Mouse (Mus musculus) stomach, embryonic 14.5 days (tissue): ENCODE data around the gene Flywch2. TPM values are rescaled to one million over a fixed set of nuclear protein-coding genes. Genes with fewer than 3 reads are reported as not detected.

Experiments used
- microRNA-seq: library from miRNA; unstranded; fragments of <30 nt; microRNA quantifications from one replicate; pipeline ENCODE4, GENCODE M21; 2016
- polyA plus RNA-seq: library from polyadenylated mRNA; unstranded; fragments of >200 nt; fragmentation: Nextera tagmentation; extraction: Ambion mirVana; gene quantifications from 2 replicates; pipeline ENCODE4 v1.2.1, GENCODE M21; 2014

The Flywch2 gene
- polyA plus RNA-seq, 1 experiment from 2014 or later, result 31.0 TPM

Small RNA genes within 50 kb of the gene (microRNA-seq; reads per million reads assigned to microRNA genes)
- gene Mir5125, result 0.78 reads per million

Other genes starting within 250 kb of the Flywch2 start
- 18.1 and 18.9 TPM in 2 replicates for gene Zfp213, start 221.8 kb downstream of the Flywch2 start, polyA plus RNA-seq
- gene Zfp13, start 186.6 kb downstream of the Flywch2 start, polyA plus RNA-seq, result 13.6 and 15.7 TPM in 2 replicates
- 0.10 TPM in 1 of 2 replicates, not detected in the other for gene Zscan10, start 185.2 kb downstream of the Flywch2 start, polyA plus RNA-seq
- 0.74 and 0.77 TPM in 2 replicates for gene Mmp25, start 140.8 kb downstream of the Flywch2 start, polyA plus RNA-seq
- gene Bicdl2, start 125.6 kb downstream of the Flywch2 start, polyA plus RNA-seq, result 2.4 and 3.1 TPM in 2 replicates
- gene Hcfc1r1, start 112.5 kb downstream of the Flywch2 start, polyA plus RNA-seq, result 110 TPM in 2 replicates
- gene Thoc6, start 112.2 kb downstream of the Flywch2 start, polyA plus RNA-seq, result 36.5 and 40.0 TPM in 2 replicates
- gene Tnfrsf12a, start 108.6 kb downstream of the Flywch2 start, polyA plus RNA-seq, result 18.0 and 20.7 TPM in 2 replicates
- 149 and 158 TPM in 2 replicates for gene Cldn6, start 106.8 kb downstream of the Flywch2 start, polyA plus RNA-seq
- 2.9 and 3.0 TPM in 2 replicates for gene Cldn9, start 102.1 kb downstream of the Flywch2 start, polyA plus RNA-seq
- 0.20 TPM in 1 of 2 replicates, not detected in the other for gene 1520401A03Rik, start 63.3 kb downstream of the Flywch2 start, polyA plus RNA-seq
- gene Pkmyt1, start 59.7 kb downstream of the Flywch2 start, polyA plus RNA-seq, result 54.8 and 55.9 TPM in 2 replicates
- gene Paqr4, start 45.2 kb downstream of the Flywch2 start, polyA plus RNA-seq, result 24.7 and 25.2 TPM in 2 replicates
- 0.45 and 0.69 TPM in 2 replicates for gene Kremen2, start 40.2 kb downstream of the Flywch2 start, polyA plus RNA-seq
- gene Flywch1, start 14.5 kb downstream of the Flywch2 start, polyA plus RNA-seq, result 54.3 and 57.3 TPM in 2 replicates
- gene Srrm2, start 4.5 kb upstream of the Flywch2 start, polyA plus RNA-seq, result 513 and 521 TPM in 2 replicates
- gene Elob, start 43.1 kb upstream of the Flywch2 start, polyA plus RNA-seq, result 1,042 and 1,209 TPM in 2 replicates
- gene Prss33, start 50.0 kb upstream of the Flywch2 start, polyA plus RNA-seq, result not detected in 2 replicates
- gene Prss32, start 57.8 kb upstream of the Flywch2 start, polyA plus RNA-seq, result 1.1 and 1.6 TPM in 2 replicates
- 1.1 and 2.3 TPM in 2 replicates for gene Prss41, start 58.1 kb upstream of the Flywch2 start, polyA plus RNA-seq
- not detected in 2 replicates for gene Prss21, start 82.0 kb upstream of the Flywch2 start, polyA plus RNA-seq
- not detected in 2 replicates for gene Dcpp1, start 94.8 kb upstream of the Flywch2 start, polyA plus RNA-seq
- not detected in 2 replicates for gene Dcpp2, start 94.8 kb upstream of the Flywch2 start, polyA plus RNA-seq
- not detected in 2 replicates for gene Dcpp3, start 131.4 kb upstream of the Flywch2 start, polyA plus RNA-seq
- not detected in 2 replicates for gene Sbp, start 155.6 kb upstream of the Flywch2 start, polyA plus RNA-seq
- not detected in 2 replicates for gene Sbpl, start 169.2 kb upstream of the Flywch2 start, polyA plus RNA-seq
- gene Prss30, start 194.5 kb upstream of the Flywch2 start, polyA plus RNA-seq, result not detected in 2 replicates
- gene Prss22, start 212.0 kb upstream of the Flywch2 start, polyA plus RNA-seq, result 1.9 and 3.1 TPM in 2 replicates